Mouse (Mus musculus): ENCODE data around the gene Kctd2.
A peak's percentile ranks its signal among the peaks of the same experiment; 100 is the strongest.

Kctd2 gene

DNA sequence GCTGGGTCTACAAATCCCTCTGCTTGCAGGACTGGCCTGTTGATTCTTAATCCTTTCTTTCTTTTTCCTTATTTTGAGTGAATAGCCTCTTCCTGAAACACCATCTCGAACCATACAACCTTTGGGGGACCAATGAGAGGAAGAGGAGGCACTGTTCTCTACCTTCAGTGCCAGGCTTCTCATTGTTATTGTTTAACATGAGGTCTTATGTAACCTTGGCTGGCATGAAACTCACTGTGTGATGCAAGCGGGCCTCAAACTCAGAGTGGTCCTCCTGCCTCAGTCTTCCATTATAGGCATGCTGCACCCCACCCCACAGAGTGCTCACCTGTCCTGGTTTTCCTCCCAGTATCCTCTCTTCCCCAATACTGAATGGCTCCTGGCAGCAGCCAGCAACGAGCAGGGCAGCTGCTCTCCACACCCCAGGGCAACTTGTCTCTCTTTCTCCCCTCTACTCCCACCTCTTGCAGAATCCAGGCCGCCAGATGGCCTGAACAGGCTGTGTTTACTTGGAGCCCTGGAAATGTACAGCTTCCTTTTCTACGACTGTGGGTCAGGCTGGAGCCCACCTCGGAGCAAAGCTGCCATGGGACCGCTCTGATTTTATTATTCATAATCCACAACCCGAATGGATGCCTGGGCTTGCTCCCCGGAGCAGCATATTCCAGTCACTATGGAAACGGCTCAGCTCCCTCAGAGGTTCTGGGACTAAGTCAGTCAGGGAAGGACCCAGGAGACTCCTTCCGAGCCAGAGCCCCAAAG lies 19.1 kb upstream of the Kctd2 start:
- no peak for DNase-seq (ENCODE audit: low read depth, low spot score)

DNA sequence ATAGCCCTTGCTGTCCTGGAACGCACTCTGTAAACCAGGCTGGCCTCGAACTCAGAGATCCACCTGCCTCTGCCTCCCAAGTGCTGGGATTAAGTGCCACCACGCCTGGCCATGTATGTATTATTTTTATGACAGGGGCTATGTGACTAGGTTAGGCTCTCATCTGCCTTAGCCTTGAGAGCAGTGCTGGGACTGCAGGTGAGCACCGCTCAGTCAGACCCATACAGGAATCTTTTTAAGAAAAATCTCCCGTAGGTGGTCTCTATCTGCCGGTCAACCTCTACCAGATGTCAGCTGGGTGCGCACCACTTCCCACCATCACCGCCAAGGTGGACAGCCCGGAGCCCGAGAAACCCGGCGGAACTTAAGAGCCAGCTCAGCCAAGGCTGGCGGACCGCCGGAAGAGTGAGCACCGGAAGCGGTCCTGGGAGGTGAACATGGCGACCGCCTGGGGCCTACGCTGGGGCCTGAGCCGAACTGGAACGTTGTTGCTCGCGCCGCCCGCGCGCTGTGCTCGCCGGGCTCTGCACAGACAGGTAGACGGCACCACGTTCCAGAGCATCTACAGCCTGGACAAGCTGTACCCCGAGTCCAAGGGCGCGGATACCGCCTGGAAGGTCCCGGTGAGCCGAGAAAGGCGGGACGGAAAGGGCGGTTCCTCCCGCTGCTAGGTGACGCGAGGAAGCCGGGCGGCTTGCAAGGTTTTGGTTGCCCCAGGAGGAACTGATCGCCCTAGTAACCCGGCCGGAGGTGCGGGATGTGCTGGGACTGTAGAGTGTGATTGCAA lies 16.4 kb upstream of the Kctd2 start, which contains the start of gene Mrpl58:
Gene Mrpl58, plus strand, starts transcription at position 415 of the 787 bp plus-strand sequence.
- DNase-seq (ENCODE audit: low read depth, low spot score): peak; percentile 90

GRCm38 (mm10) chr11:115405723-115406122 lies 14.2 kb upstream of the Kctd2 start:
- DNase-seq (ENCODE audit: low read depth, low spot score): no peak

DNA sequence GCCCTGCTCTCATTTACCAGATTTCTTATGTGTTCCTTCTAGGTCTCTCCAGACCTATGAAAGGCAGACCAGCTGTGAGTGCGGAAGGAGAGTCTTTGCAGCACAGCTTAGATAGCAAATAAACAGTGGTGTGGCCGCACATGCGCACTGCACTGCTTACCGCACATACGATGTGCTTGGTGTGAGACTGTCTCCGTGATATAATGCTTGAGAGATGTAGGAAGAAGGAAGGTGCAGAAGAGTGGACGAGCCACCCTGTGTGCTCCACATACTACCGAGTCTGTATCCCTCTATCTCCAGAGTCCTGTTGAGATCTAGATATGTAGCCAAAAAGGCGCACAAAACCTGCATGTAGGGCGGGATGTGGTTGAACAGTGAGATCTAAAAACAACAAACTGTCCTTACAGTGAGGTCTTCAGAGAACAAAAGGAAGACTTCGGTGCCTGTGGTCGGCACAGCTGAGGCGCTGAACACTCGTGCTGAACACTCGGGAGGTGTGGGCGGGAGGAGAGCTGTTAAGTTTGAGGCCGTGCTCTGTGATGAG lies 13.0 kb upstream of the Kctd2 start:
- DNase-seq (ENCODE audit: low read depth, low spot score): peak; percentile 73

GRCm38 (mm10) chr11:115408266-115408920 lies 11.5 kb upstream of the Kctd2 start:
- peak; percentile 63 for DNase-seq (ENCODE audit: low read depth, low spot score)

DNA sequence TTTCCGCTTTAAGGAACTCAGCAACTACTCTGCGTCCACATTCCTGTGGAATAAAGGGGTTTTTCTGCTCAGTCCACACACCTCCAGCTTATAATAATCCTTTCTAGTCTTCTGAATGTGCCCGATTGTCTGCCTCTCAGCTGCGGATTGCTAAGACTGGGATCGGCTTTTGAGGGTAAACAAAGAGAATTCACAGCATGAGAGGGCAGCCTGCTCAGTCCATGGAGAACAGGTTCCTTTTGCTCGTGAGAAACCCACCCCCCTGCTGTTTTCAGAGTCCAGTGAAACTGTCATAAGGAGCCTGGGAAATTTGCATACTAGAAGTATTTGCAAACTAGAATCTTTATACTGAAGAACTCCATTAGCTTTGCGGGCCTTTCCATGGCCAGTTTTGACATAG lies 10.4 kb upstream of the Kctd2 start:
- peak; percentile 97 for DNase-seq (ENCODE audit: low read depth, low spot score)

GRCm38 (mm10) chr11:115420336-115421190 lies 635 bp downstream of the Kctd2 start:
- peak; percentile 44 for DNase-seq (ENCODE audit: low read depth, low spot score)

GRCm38 (mm10) chr11:115421328-115421727 lies 1.4 kb downstream of the Kctd2 start:
- DNase-seq (ENCODE audit: low read depth, low spot score): no peak

DNA sequence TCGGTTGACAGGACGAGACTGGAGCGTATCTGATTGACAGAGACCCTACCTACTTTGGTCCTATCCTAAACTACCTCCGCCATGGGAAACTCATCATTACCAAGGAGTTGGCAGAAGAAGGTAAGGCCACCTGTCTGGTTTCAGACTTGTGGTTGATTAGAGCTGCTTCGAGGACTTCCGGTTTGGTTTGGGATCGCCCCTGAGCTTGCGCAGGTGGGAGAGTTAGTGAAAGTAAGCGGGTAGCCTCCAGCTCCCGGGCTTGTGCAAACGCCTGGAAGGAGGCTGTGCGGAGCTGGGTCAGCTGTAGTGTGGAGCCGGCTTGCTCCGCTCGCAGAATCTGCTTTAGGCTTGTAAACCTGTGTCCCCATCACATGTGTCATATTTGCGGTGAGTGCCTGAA lies 2.0 kb downstream of the Kctd2 start:
- peak; percentile 26 for DNase-seq (ENCODE audit: low read depth, low spot score)

DNA sequence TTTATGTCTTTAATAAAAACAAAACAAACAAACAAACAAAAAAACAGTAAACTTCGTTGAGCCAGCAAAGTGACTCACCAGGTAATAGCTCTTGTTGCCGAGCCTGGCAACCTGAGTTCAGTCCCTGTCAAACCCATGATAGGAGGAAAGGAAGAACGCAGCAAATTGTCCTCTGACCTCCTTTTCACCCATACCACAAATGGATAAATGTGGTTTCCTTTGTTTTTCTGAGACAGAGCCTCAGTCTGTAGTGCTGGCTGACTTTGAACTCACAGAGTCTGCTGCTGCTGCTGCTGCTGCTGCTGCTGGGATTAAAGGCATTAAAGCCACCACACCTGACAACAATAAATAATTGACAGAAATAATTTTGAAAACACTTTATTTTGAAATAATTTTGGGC lies 3.2 kb downstream of the Kctd2 start:
- no peak for DNase-seq (ENCODE audit: low read depth, low spot score)

DNA sequence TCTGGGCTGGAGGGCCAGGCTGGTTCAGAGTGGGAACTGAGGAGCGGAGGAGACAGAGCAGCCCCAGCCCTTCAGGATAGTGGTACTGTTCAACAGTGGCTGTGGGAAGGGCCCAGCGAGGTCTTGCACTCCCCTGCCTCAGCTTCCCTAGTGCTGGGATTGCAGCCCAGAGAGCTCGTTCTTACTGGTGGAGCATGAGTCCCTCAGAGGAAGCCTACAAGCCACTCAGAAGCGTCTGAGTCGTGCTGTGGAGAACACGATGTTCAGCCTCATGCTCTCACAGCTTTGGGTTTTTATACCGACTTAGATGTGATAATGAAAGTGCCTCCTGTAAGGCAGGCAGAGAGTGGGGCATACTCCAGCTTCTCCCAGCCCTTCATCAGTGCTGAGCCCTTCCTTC lies 4.7 kb downstream of the Kctd2 start:
- DNase-seq (ENCODE audit: low read depth, low spot score): no peak

GRCm38 (mm10) chr11:115425671-115426070 lies 5.7 kb downstream of the Kctd2 start:
- DNase-seq (ENCODE audit: low read depth, low spot score): no peak

GRCm38 (mm10) chr11:115427482-115428331 lies 7.8 kb downstream of the Kctd2 start:
- peak; percentile 93 for DNase-seq (ENCODE audit: low read depth, low spot score)

DNA sequence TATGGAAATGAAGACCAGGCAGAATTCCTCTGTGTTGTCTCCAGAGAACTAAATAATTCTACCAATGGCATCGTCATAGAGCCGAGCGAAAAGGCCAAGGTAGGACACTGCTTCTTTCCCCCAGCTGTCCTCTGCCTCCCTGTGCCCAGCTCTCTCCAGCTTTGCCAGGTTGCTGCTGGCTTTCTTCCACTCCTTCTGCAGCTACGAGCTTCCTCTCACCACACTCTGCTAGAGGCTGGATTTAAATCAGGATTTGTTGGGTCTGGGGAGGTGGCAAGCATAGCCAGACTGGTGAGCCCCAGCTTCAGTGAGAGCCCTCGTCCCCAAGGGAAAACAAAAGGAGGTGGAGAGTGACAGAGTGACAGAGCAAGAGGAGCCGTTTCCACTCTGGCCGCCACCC lies 9.4 kb downstream of the Kctd2 start:
- DNase-seq (ENCODE audit: low read depth, low spot score): no peak

DNA sequence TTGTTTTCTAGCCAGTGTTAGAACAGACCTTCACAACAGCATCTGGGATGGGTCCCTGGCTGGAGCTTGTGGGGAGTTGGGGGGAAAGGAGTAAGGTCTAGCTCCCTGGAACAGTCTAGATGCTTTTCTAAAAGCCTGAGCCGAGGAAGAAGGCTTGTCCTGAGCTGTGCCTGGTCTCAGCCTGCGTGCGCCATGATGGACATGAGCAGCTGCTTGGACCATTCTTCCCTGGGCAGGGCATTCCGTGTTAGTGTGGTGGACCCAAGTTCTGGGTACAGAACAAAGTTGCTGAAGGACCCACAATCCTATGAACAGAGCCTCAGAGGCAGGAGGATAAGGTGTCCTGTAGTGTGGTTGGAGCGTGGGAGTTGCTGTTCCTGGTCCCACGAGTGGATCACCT lies 10.6 kb downstream of the Kctd2 start:
- DNase-seq (ENCODE audit: low read depth, low spot score): no peak

DNA sequence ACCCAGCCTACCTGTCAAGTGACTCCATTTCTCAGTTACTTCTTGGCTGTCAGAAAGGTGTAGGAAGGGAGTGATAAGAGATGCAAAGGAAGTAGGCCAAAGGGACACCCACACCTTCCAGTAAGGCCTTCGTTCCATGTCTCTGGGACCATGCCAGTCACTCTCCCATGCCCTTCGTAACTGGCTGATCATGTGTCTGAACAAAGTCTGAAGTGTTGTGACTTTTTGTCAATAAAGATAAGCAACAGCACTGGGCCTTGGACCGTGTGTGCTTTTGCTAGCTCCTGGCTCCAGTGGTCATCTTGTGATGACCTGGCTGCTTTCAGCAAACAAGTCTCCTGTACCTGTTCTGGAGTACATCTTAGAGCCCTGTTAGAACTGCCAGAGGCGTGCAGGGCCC lies 12.9 kb downstream of the Kctd2 start:
- DNase-seq (ENCODE audit: low read depth, low spot score): no peak

GRCm38 (mm10) chr11:115433342-115433741 lies 13.4 kb downstream of the Kctd2 start:
- DNase-seq (ENCODE audit: low read depth, low spot score): no peak

- peak; percentile 68 for DNase-seq (ENCODE audit: low read depth, low spot score)
Observed at GRCm38 (mm10) chr11:115435596-115436337, 15.8 kb downstream of the Kctd2 start.

- no peak for DNase-seq (ENCODE audit: low read depth, low spot score)
Observed at GRCm38 (mm10) chr11:115437571-115438122, 17.7 kb downstream of the Kctd2 start.
